9 mouse cellular contexts compared by ENCODE assay signal in genomic region chr5:145234636-145235035, GRCm38 (mm10). TPM values are rescaled to one million over a fixed set of nuclear protein-coding genes. Genes with fewer than 3 reads are reported as not detected.
DNase-seq lines count a peak whose midpoint lies in the region; ATAC-seq and TF ChIP-seq lines count a peak whose summit lies in the region.
"Had no signal": no experiment of that assay in that cellular context is flagged by ENCODE, and none has a peak within 500 bp of the region (broad histone marks: within the 10 kb centered on the region; RNA-seq: fewer than 3 reads in every experiment).

No protein-coding gene starts in this region.

- no peaks in the 10 kb centered on the region; the same call in 1 of the 2 replicates for H3K4me1 ChIP-seq in kidney, postnatal 0 days (replicated peaks; ENCODE audit: insufficient read depth, low read length)

- H3K27ac ChIP-seq in kidney, postnatal 0 days: no peak overlapping the region
- H3K27ac ChIP-seq: lung, embryonic 15.5 days had no signal

- no peak overlapping the region for H3K4me2 ChIP-seq in kidney, postnatal 0 days (ENCODE audit: low read length)
- H3K4me2 ChIP-seq: lung, embryonic 15.5 days had no signal

- peak; percentile 71 for TF ChIP-seq CTCF in kidney, postnatal 0 days (IDR thresholded peaks at IDR 0.05; ENCODE audit: low read depth)

- no peak overlapping the region for H3K9ac ChIP-seq in kidney, postnatal 0 days (ENCODE audit: low read depth, low read length)
- H3K9ac ChIP-seq: lung, embryonic 15.5 days had no signal

- no peaks in the 10 kb centered on the region for H3K27me3 ChIP-seq in kidney, postnatal 0 days (ENCODE audit: insufficient read depth, low read length)
- H3K27me3 ChIP-seq: lung, embryonic 15.5 days had no signal

- ATAC-seq in CD4-positive, CD25-positive, alpha-beta regulatory T cell, adult 4 months: no peak
- ATAC-seq in kidney, postnatal 0 days (replicated peaks; ENCODE audit: low FRiP score, low read depth): no peak

- peaks cover 30% of the 10 kb centered on the region for H3K36me3 ChIP-seq in kidney, postnatal 0 days (ENCODE audit: insufficient read depth, low read length)

- H3K9me3 ChIP-seq in kidney, postnatal 0 days (replicated peaks; ENCODE audit: low read length): no peaks in the 10 kb centered on the region
- H3K9me3 ChIP-seq: lung, embryonic 15.5 days had no signal

- H3K4me3 ChIP-seq in kidney, postnatal 0 days (replicated peaks; ENCODE audit: low read depth, low read length): no peak overlapping the region
- H3K4me3 ChIP-seq: lung, embryonic 15.5 days had no signal

- DNase-seq in CD4-positive, CD25-positive, alpha-beta regulatory T cell, adult 2 months (ENCODE audit: low read depth, low spot score): peak; percentile 71
- DNase-seq in kidney, postnatal 0 days (ENCODE audit: low spot score): peak; percentile 45
- DNase-seq in kidney, adult 8-10 months: no peak
- DNase-seq in NIH3T3 (ENCODE audit: low read depth): peak; percentile 58
- peak; percentile 31 to 53 for DNase-seq in kidney, postnatal 36 days
- peak; percentile 53 for DNase-seq in thymus, postnatal 4 days
- DNase-seq in gastrocnemius, postnatal 4 days (ENCODE audit: low spot score in 2 of 2): no peak

RNA-seq across cellular contexts. Expression of gene Zfp655, which starts 3.1 kb away (rescaled TPM):
- polyA plus RNA-seq in CD4-positive, CD25-positive, alpha-beta regulatory T cell, adult 4 months (2017; shearing (Covaris generic)): 10 to 100 TPM; 60.1 to 68.9 TPM
- polyA plus RNA-seq in kidney, postnatal 0 days (2015; fragmentation: Nextera tagmentation; extraction: Ambion mirVana): 30.6 and 37.8 TPM in 2 replicates
- 10 to 100 TPM; 19.0 to 22.9 TPM for total RNA-seq in gastrocnemius, postnatal 4 days (2021)

RNA-seq across cellular contexts. Expression of gene Zkscan5, which starts 30.3 kb away (rescaled TPM):
- 10 to 100 TPM in 1 of 2 experiments, 1 to 10 TPM in 1; 7.5 to 13.7 TPM for polyA plus RNA-seq in CD4-positive, CD25-positive, alpha-beta regulatory T cell, adult 4 months (2017; shearing (Covaris generic))
- polyA plus RNA-seq in kidney, postnatal 0 days (2015; fragmentation: Nextera tagmentation; extraction: Ambion mirVana): 10.4 and 10.8 TPM in 2 replicates
- total RNA-seq in gastrocnemius, postnatal 4 days (2021): 10 to 100 TPM; 11.3 to 11.9 TPM

RNA-seq across cellular contexts. Expression of gene Zkscan14, which starts 33.0 kb away (rescaled TPM):
- 10 to 100 TPM; 19.0 to 30.4 TPM for polyA plus RNA-seq in CD4-positive, CD25-positive, alpha-beta regulatory T cell, adult 4 months (2017; shearing (Covaris generic))
- polyA plus RNA-seq in kidney, postnatal 0 days (2015; fragmentation: Nextera tagmentation; extraction: Ambion mirVana): 10.1 and 11.5 TPM in 2 replicates
- 1 to 10 TPM; 5.5 to 7.3 TPM for total RNA-seq in gastrocnemius, postnatal 4 days (2021)

RNA-seq across cellular contexts. Expression of gene Atp5j2, which starts 42.8 kb away (rescaled TPM):
- polyA plus RNA-seq in CD4-positive, CD25-positive, alpha-beta regulatory T cell, adult 4 months (2017; shearing (Covaris generic)): 100 to 1,000 TPM; 320 to 390 TPM
- 678 and 711 TPM in 2 replicates for polyA plus RNA-seq in kidney, postnatal 0 days (2015; fragmentation: Nextera tagmentation; extraction: Ambion mirVana)
- total RNA-seq in gastrocnemius, postnatal 4 days (2021): 100 to 1,000 TPM; 464 to 480 TPM

RNA-seq across cellular contexts. Expression of gene Zscan25, which starts 45.7 kb away (rescaled TPM):
- under 1 TPM; 0.46 to 0.65 TPM for polyA plus RNA-seq in CD4-positive, CD25-positive, alpha-beta regulatory T cell, adult 4 months (2017; shearing (Covaris generic))
- polyA plus RNA-seq in kidney, postnatal 0 days (2015; fragmentation: Nextera tagmentation; extraction: Ambion mirVana): 0.26 and 0.57 TPM in 2 replicates
- 10 to 100 TPM; 12.6 to 15.4 TPM for total RNA-seq in gastrocnemius, postnatal 4 days (2021)

Comparison
In these comparisons a context has a peak if more than half of its experiments do, and no peak if none do; other contexts are left out.
1. DNase-seq: peak in CD4-positive, CD25-positive, alpha-beta regulatory T cell, adult 2 months (single experiment), kidney, postnatal 0 days (single experiment), NIH3T3 (single experiment), kidney, postnatal 36 days (2 of 2) and thymus, postnatal 4 days (single experiment); none in kidney, adult 8-10 months (0 of 2) and gastrocnemius, postnatal 4 days (0 of 2).